Mouse (Mus musculus): ENCODE data around the gene Syne3. TPM values are rescaled to one million over a fixed set of nuclear protein-coding genes. Genes with fewer than 3 reads are reported as not detected.
A peak's percentile ranks its signal among the peaks of the same experiment; 100 is the strongest.

Syne3 gene
- polyA plus RNA-seq, 1 experiment from 2014 or later: 1.6 TPM

DNA sequence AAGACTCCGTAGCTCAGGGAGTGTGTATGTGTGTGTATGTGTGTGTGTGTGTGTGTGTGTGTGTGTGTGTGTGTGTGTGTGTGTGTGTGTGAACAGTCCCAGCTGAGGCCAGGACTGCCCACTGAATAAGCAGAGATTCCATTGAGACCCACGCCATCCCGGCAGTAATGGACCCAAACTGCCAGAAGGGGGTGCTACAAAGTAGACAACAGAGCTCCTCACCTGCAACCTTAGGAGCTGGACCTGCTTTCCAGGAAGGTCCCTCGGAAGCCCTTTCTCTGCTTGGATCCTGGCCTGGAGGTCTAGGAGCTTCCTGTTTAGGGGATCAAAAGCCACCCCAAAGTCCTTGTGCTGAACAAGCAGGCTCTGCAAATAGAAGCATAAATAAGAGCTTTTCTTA lies 55.7 kb downstream of the Syne3 start:
- H3K4me3 ChIP-seq: no peak overlapping the region
- no peak overlapping the region for H3K9ac ChIP-seq
- H3K27me3 ChIP-seq: no peaks in the 10 kb centered on the region
- ATAC-seq (ENCODE audit: low FRiP score, low read depth): no peak
- no peaks in the 10 kb centered on the region for H3K36me3 ChIP-seq
- no peaks in the 10 kb centered on the region for H3K9me3 ChIP-seq
- no peak overlapping the region for H3K4me2 ChIP-seq (replicated peaks)
- no peaks in the 10 kb centered on the region for H3K4me1 ChIP-seq
- H3K27ac ChIP-seq: no peak overlapping the region
- WGBS: 21% methylated on average over 4 of the region's 4 CpGs

DNA sequence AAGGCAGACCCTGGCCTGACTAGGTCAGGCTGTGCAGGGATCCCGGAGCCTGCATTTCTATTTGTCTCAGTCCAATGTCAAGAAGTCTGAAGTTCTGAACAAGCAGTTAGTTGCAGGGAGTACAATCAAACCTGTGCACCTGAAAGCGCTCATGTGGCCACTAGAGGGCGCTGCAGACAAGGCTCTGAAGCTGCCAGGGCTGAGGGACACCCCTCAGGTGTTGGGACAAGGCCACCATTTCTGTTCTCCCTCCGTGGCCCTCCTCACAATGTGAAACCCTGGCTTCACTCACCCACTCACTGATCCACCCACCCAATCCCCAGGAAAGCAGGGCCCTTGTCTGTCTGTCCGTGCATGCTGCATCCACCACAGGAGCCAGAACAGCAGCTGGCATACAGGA lies 57.2 kb downstream of the Syne3 start:
- H3K27ac ChIP-seq: no peak overlapping the region
- H3K9ac ChIP-seq: no peak overlapping the region
- peak; percentile 31 for ATAC-seq (ENCODE audit: low FRiP score, low read depth)
- no peaks in the 10 kb centered on the region for H3K9me3 ChIP-seq
- H3K4me1 ChIP-seq: no peaks in the 10 kb centered on the region
- H3K4me3 ChIP-seq: no peak overlapping the region
- 12% methylated on average over 5 of the region's 5 CpGs for WGBS
- H3K36me3 ChIP-seq: no peaks in the 10 kb centered on the region
- no peaks in the 10 kb centered on the region for H3K27me3 ChIP-seq
- no peak overlapping the region for H3K4me2 ChIP-seq (replicated peaks)

DNA sequence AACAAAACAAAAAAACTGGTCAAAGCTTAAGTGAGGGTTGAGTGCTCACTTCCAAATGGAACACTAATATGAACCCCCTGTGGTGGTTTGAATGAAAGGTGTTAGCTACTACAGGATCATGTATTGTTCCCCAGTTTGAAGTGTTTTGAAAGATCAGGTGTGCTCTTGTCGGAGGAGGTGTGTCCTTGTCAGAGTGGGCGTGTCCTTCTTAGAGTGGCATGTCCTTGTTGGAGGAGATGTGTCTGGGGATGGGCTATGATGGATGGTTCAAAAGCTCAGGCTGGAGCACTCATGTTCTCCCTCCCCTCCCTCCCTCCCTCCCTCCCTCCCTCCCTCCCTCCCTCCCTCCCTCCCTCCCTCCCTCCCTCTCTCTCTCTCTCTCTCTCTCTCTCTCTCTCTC lies 61.7 kb downstream of the Syne3 start:
- Histone ChIP-seq H3K27me3 (no peaks in the 10 kb centered on the region), H3K4me1 (no peaks in the 10 kb centered on the region), H3K27ac (no peak overlapping the region), H3K4me2 (replicated peaks) (no peak overlapping the region), H3K4me3 (no peak overlapping the region), H3K9me3 (0 out of 2 replicates have a peak, but pooled peaks cover 3% of the 10 kb centered on the region), H3K9ac (no peak overlapping the region), H3K36me3 (no peaks in the 10 kb centered on the region)
- ATAC-seq (ENCODE audit: low FRiP score, low read depth): no peak
- 71% methylated on average over 2 of the region's 2 CpGs for WGBS

DNA sequence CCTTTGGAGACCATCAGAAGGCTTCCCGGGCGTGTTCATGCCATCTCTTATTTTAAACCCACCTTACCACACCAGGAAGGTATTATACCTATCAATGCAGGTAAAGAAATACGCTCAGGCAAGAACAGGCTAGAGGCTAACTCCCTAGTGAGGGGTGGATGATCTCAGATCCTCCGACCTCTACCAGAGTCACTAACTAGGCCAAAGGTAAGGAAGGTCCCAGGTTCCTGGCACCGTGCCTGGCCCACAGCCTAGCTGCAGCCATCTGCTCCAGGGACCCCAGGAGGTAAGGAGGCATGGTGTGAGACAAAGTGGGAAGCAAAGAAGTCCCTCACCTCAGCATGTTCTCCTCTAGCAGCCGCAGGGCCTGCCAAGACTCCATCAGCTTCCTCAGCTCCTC lies 63.4 kb downstream of the Syne3 start:
- H3K36me3 ChIP-seq: no peaks in the 10 kb centered on the region

DNA sequence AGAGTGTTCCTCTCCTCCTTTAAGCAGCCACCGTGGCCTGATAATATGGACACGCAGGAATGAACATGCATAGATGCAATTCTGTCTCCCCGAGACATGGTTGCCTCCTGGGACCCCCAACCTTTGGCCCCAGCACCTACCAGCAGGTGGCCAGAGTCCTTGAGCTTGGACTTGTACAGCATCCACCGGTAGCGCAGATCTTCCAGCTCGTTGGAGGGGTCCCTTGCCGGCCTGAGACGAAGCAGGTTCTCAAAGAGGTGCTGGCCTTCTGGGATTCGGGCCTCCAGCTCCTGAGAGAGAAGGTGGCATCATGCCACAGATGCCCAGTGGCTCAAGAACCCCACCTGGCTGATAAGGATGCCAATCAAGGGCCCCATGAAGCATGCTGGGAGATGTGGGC lies 69.1 kb downstream of the Syne3 start:
- no peak for ATAC-seq (ENCODE audit: low FRiP score, low read depth)
- Histone ChIP-seq H3K9ac (no peak overlapping the region), H3K27ac (no peak overlapping the region), H3K4me3 (no peak overlapping the region), H3K4me2 (replicated peaks) (no peak overlapping the region), H3K9me3 (peaks cover 9% of the 10 kb centered on the region; the same call in 1 of the 2 replicates), H3K27me3 (peaks cover 25% of the 10 kb centered on the region), H3K36me3 (no peaks in the 10 kb centered on the region), H3K4me1 (peaks cover 17% of the 10 kb centered on the region)
- WGBS: 85% methylated on average over 9 of the region's 9 CpGs

More for the DNA sequence above, 63.4 kb downstream of the Syne3 start:
- H3K4me3 ChIP-seq: no peak overlapping the region
- no peak overlapping the region for H3K27ac ChIP-seq
- no peak overlapping the region for H3K9ac ChIP-seq
- H3K27me3 ChIP-seq: peaks cover 4% of the 10 kb centered on the region
- no peak overlapping the region for H3K4me2 ChIP-seq (replicated peaks)
- 92% methylated on average over 6 of the region's 6 CpGs for WGBS
- H3K4me1 ChIP-seq: no peaks in the 10 kb centered on the region
- ATAC-seq (ENCODE audit: low FRiP score, low read depth): no peak
- H3K9me3 ChIP-seq: 0 out of 2 replicates have a peak, but pooled peaks cover 3% of the 10 kb centered on the region

DNA sequence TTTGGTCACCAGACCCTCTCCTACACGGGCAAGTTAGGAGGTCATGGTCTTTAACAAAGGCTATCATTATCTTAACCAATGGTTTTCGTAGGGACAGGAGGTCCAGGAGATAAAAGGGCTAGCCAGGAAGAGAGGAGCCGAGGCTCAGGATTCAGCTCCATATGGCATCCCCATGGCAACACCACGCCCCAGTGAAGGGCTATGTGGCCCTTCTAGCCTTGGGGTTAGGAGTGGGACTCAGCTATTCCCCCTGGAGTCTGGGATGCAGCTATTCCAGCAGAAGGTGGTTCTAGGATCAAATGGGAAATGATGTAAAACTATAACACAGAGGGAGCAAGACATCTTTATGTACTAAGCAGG lies 69.6 kb downstream of the Syne3 start:
- Histone ChIP-seq H3K36me3 (no peaks in the 10 kb centered on the region), H3K4me1 (peaks cover 17% of the 10 kb centered on the region), H3K9ac (no peak overlapping the region), H3K4me2 (replicated peaks) (peak overlapping the region; percentile 52; the same call in 1 of the 2 replicates), H3K9me3 (peaks cover 8% of the 10 kb centered on the region; the same call in 1 of the 2 replicates), H3K27ac (no peak overlapping the region), H3K27me3 (peaks cover 25% of the 10 kb centered on the region), H3K4me3 (no peak overlapping the region)
- ATAC-seq (ENCODE audit: low FRiP score, low read depth): no peak
- 9% methylated on average over 4 of the region's 4 CpGs for WGBS

DNA sequence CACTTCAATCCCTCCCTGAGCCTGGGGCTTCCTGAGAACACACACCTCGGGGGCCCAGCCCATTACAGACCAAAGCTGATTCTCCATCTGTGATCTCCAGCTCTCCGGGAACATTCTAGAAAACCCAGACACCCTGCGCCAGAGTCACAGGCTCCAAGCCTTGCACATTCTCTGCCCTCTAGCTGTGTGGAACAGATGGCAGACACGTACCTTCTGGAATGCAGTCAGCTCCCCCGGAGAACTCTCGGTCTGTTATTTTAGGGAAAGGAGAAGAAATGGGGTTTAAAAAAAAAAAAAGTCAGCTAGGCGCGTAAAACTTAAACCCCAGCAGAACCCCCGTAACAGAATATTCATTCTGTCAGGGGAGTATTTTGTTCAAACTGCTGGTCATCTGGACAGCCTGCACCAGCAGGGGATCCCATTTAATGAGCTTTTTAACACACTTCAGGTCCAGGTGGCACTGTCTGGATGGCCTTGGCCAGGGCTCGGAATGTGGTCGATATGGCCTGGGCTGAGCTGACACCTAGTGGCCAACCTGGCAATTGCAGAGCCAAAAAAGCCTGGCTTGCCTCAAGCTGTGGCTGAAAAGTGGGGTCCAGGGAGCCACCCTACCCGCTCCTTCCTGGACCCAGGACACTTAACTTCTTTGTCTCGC lies 70.1 kb downstream of the Syne3 start:
- Histone ChIP-seq H3K4me2 (replicated peaks) (peak overlapping the region; percentile 52), H3K27me3 (peaks cover 25% of the 10 kb centered on the region), H3K9ac (no peak overlapping the region), H3K9me3 (peaks cover 6% of the 10 kb centered on the region; the same call in 1 of the 2 replicates), H3K36me3 (no peaks in the 10 kb centered on the region), H3K27ac (peak overlapping the region; percentile 74), H3K4me3 (no peak overlapping the region), H3K4me1 (peaks cover 17% of the 10 kb centered on the region)
- 4% methylated on average over 13 of the region's 13 CpGs for WGBS
- ATAC-seq (ENCODE audit: low FRiP score, low read depth): peak; percentile 80

DNA sequence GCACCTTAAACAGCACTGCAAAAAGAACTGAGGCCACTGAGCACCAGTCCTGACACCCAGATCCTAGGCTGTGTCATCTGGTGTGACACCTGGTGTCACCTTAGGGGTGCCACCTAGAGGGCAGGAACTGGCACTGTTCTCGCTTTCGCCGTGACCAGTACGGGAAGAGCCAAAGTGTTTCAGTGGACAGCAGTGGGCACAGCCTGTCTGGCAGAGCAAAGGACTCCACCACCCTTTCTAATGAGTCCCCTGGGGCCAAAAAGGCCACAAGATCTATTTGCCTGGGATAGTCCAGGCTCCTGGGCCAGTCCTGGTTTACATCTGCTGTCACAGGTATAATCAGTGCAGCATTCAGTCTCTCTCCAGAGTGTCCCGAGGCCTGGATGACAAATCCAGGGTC lies 70.7 kb downstream of the Syne3 start:
- peaks cover 28% of the 10 kb centered on the region for H3K27me3 ChIP-seq
- H3K9me3 ChIP-seq: peaks cover 6% of the 10 kb centered on the region; the same call in 1 of the 2 replicates
- WGBS: 34% methylated on average over 5 of the region's 5 CpGs
- no peaks in the 10 kb centered on the region for H3K36me3 ChIP-seq
- H3K4me2 ChIP-seq (replicated peaks): peak overlapping the region; percentile 52
- no peak overlapping the region for H3K4me3 ChIP-seq
- no peak overlapping the region for H3K9ac ChIP-seq
- peak overlapping the region; percentile 74 for H3K27ac ChIP-seq
- H3K4me1 ChIP-seq: peaks cover 17% of the 10 kb centered on the region
- peak; percentile 2; the same call in 1 of the 2 replicates for ATAC-seq (ENCODE audit: low FRiP score, low read depth)

DNA sequence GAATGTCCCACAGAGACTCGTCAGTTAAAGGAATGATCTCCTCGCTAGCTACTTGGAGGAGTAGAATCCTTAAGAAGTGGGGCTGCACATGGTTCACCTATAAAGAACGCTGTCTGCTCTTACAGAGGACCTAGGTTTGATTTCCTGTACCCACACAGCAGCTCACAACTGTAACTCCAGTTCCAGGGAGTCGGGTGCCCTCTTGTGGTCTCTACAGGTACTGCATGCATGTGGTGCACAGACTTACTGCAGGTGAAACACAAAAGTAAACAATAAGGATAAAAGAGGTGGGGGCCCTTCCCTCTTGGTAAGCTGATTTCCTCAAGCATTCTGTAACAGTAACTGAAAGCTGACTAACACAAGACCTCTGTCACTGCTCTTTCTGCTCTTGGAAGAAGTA lies 73.4 kb downstream of the Syne3 start:
- Histone ChIP-seq H3K4me2 (replicated peaks) (no peak overlapping the region), H3K9ac (no peak overlapping the region), H3K36me3 (no peaks in the 10 kb centered on the region), H3K27me3 (peaks cover 26% of the 10 kb centered on the region), H3K4me3 (no peak overlapping the region), H3K27ac (no peak overlapping the region), H3K4me1 (peaks cover 23% of the 10 kb centered on the region), H3K9me3 (peaks cover 6% of the 10 kb centered on the region; the same call in 1 of the 2 replicates)
- 77% methylated on average over 4 of the region's 4 CpGs for WGBS
- ATAC-seq (ENCODE audit: low FRiP score, low read depth): no peak

DNA sequence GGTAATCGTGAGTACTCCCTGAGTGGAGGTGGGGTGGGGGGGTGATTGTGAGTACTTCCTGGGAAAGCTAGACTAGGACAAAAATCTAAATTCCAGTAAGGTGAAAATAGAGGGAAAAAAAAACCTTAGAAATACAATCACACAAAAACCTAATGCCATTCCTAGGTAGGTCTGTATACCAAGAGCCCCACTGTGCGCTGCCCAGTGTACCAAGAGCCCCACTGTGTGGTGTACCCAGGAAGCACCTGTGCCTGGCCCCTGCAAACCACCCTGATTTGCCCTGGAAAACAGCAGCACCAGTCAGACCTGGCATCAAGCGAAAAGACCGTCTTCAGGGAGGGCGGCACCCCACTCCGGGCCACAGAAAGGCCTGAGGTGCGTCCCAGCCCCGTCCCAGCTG lies 74.5 kb downstream of the Syne3 start:
- peaks cover 18% of the 10 kb centered on the region for H3K27me3 ChIP-seq
- no peak overlapping the region for H3K4me3 ChIP-seq
- peaks cover 6% of the 10 kb centered on the region; the same call in 1 of the 2 replicates for H3K9me3 ChIP-seq
- WGBS: 82% methylated on average over 8 of the region's 8 CpGs
- H3K4me2 ChIP-seq (replicated peaks): no peak overlapping the region
- no peaks in the 10 kb centered on the region for H3K36me3 ChIP-seq
- H3K4me1 ChIP-seq: peaks cover 25% of the 10 kb centered on the region
- H3K9ac ChIP-seq: no peak overlapping the region
- H3K27ac ChIP-seq: no peak overlapping the region
- ATAC-seq (ENCODE audit: low FRiP score, low read depth): no peak

DNA sequence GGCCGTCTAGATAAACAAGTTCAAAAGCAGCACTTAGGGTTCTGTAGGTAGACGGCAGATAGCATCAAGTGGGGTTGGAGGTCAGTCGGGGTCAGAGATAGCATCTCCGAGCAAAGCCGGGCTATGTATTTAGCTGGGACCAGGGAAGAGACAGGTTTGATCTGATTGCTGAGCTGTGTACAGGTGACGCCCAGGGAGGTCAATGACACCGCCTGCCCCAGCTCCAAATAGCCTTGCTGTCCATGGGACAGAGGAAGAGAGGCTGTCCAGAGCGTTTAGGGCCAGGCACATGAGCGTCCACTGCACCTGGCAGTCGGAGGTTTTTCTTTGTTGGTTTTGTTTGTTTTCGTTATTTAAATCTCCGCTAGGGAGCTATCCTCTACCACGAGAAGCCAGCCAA lies 75.8 kb downstream of the Syne3 start:
- Histone ChIP-seq H3K9me3 (peaks cover 6% of the 10 kb centered on the region; the same call in 1 of the 2 replicates), H3K27me3 (peaks cover 18% of the 10 kb centered on the region), H3K27ac (no peak overlapping the region), H3K4me3 (no peak overlapping the region), H3K4me1 (peaks cover 12% of the 10 kb centered on the region), H3K9ac (no peak overlapping the region), H3K36me3 (no peaks in the 10 kb centered on the region), H3K4me2 (replicated peaks) (no peak overlapping the region)
- no peak for ATAC-seq (ENCODE audit: low FRiP score, low read depth)
- WGBS: 63% methylated on average over 13 of the region's 13 CpGs

DNA sequence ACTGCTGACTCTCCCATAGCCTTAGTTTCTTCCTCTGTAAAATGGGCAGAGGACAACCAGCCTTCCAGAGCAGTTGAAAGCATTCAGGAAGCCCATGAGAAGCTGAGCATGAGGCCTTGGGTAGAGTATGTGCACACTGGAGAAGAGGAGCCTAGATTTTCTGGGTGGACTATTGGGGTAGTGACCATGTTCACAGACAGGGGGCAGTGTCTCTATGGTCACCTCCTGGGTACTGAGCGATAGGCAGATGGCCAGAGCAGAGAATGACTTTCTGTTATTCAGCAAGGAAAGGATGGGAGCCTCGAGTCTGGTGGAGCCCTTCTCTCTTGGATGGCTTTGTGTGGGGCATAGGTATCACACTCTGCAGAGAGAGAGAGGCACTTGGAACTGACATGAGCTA lies 76.4 kb downstream of the Syne3 start:
- Histone ChIP-seq H3K27ac (no peak overlapping the region), H3K4me3 (no peak overlapping the region), H3K27me3 (peaks cover 17% of the 10 kb centered on the region), H3K4me2 (replicated peaks) (no peak overlapping the region), H3K9me3 (peaks cover 6% of the 10 kb centered on the region; the same call in 1 of the 2 replicates), H3K4me1 (peaks cover 8% of the 10 kb centered on the region), H3K9ac (no peak overlapping the region), H3K36me3 (no peaks in the 10 kb centered on the region)
- ATAC-seq (ENCODE audit: low FRiP score, low read depth): no peak
- 69% methylated on average over 2 of the region's 2 CpGs for whole genome bisulfite sequencing

DNA sequence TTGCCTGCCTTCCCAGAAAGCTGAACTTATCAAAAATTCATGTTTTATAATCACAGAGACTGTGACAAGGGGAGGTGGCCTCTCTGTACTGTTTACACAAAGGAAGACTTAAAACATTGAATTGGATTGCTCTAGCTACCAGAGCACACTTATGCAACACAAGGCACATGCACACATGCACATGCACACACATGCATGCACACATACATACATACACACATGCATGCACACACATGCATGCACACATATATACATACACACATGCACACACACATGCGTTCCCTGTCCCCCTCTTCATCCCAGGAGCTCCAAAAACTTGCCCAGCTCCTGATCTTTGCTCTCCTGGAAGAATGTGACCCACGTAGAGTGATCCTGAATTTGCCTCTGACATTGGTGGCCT lies 83.8 kb downstream of the Syne3 start:
- ATAC-seq (ENCODE audit: low FRiP score, low read depth): no peak
- H3K4me1 ChIP-seq: peaks cover 31% of the 10 kb centered on the region
- no peaks in the 10 kb centered on the region for H3K9me3 ChIP-seq
- H3K4me3 ChIP-seq: no peak overlapping the region
- no peak overlapping the region for H3K9ac ChIP-seq
- no peaks in the 10 kb centered on the region for H3K36me3 ChIP-seq
- no peak overlapping the region for H3K4me2 ChIP-seq (replicated peaks)
- peaks cover 8% of the 10 kb centered on the region; the same call in 1 of the 2 replicates for H3K27me3 ChIP-seq
- no peak overlapping the region for H3K27ac ChIP-seq
- WGBS: 74% methylated on average over 2 of the region's 2 CpGs

Data from limb, embryonic 13.5 days (tissue).